Mouse (Mus musculus): ENCODE measurements around the gene Mief1. TPM values are rescaled to one million over a fixed set of nuclear protein-coding genes. Genes with fewer than 3 reads are reported as not detected.
A peak's percentile ranks its signal among the peaks of the same experiment; 100 is the strongest.

Gene Mief1
- total RNA-seq, 2 experiments from 2014 or later = 29.6 to 31.5 TPM

GRCm38 (mm10) chr15:80225796-80226195 lies 8.0 kb upstream of the Mief1 start:
- peak; percentile 33 to 73 for DNase-seq

GRCm38 (mm10) chr15:80228071-80228800 lies 5.6 kb upstream of the Mief1 start:
- no peak for DNase-seq

GRCm38 (mm10) chr15:80232331-80232730 lies 1.5 kb upstream of the Mief1 start:
- no peak for DNase-seq

GRCm38 (mm10) chr15:80233053-80233452 lies 765 bp upstream of the Mief1 start:
- DNase-seq = no peak

GRCm38 (mm10) chr15:80235535-80235934 lies 1.7 kb downstream of the Mief1 start, which contains the start of gene AC140267.1:
TSS of gene AC140267.1 (plus strand) at chr15:80235835.
- no peak for DNase-seq

GRCm38 (mm10) chr15:80248135-80248534 lies 14.3 kb downstream of the Mief1 start:
- no peak for DNase-seq

GRCm38 (mm10) chr15:80248596-80248995 lies 14.8 kb downstream of the Mief1 start:
- no peak for DNase-seq

GRCm38 (mm10) chr15:80249672-80250071 lies 15.9 kb downstream of the Mief1 start:
- DNase-seq = no peak

- DNase-seq = no peak
These were observed 16.8 kb downstream of the Mief1 start for GRCm38 (mm10) chr15:80250586-80250985.

- DNase-seq = no peak
These were observed 19.7 kb downstream of the Mief1 start for GRCm38 (mm10) chr15:80253530-80253929.

GRCm38 (mm10) chr15:80254207-80254606 lies 20.4 kb downstream of the Mief1 start:
- no peak for DNase-seq

- peak; percentile 98 to 99 for DNase-seq
These were observed 21.2 kb downstream of the Mief1 start, which contains the start of gene Atf4 for GRCm38 (mm10) chr15:80254847-80255645. TSS of gene Atf4 (plus strand) at chr15:80255184.

- DNase-seq = peak; percentile 83 to 87
These were observed 21.9 kb downstream of the Mief1 start for GRCm38 (mm10) chr15:80255646-80256121.

- no peak for DNase-seq
These were observed 22.4 kb downstream of the Mief1 start for GRCm38 (mm10) chr15:80256242-80256641.

- no peak for DNase-seq
These were observed 23.1 kb downstream of the Mief1 start for GRCm38 (mm10) chr15:80256656-80257601.

GRCm38 (mm10) chr15:80257602-80258239 lies 23.9 kb downstream of the Mief1 start:
- no peak for DNase-seq

- DNase-seq = no peak
These were observed 24.7 kb downstream of the Mief1 start for GRCm38 (mm10) chr15:80258240-80259170.

GRCm38 (mm10) chr15:80259406-80260045 lies 25.7 kb downstream of the Mief1 start:
- DNase-seq = no peak

GRCm38 (mm10) chr15:80260677-80261076 lies 26.9 kb downstream of the Mief1 start:
- peak; percentile 78 to 93 for DNase-seq

GRCm38 (mm10) chr15:80261100-80261499 lies 27.3 kb downstream of the Mief1 start:
- no peak for DNase-seq

All from heart, adult 18-20 months (tissue).